Mouse (Mus musculus) gastrocnemius, postnatal 10 days (tissue): ENCODE results near the gene Tsga10ip. TPM values are rescaled to one million over a fixed set of nuclear protein-coding genes. Genes with fewer than 3 reads are reported as not detected.

Experiments
- DNase-seq: peaks from one replicate; pipeline ENCODE4 v3.0.0; 2021; ENCODE audit warnings: mixed read lengths
- long read RNA-seq, 2 experiments: library from polyadenylated mRNA; stranded (forward); transcript quantifications; one replicate each; pipeline ENCODE4 v2.0.0; 2021
- total RNA-seq, 2 experiments: library from RNA; stranded (reverse); gene quantifications; 2 replicates each; pipeline ENCODE4 v1.2.3; 2021

Tsga10ip gene
- under 1 TPM in 1 of 2 experiments, not detected in 1; 0.23 TPM for total RNA-seq
- long read RNA-seq, experiment 1: 0 reads
- long read RNA-seq, experiment 2: 0 reads

- DNase-seq: no peak
These were observed at the start of gene Tsga10ip for GRCm38 (mm10) chr19:5402293-5402692. Gene Tsga10ip (minus strand): TSS chr19:5402526.

DNA sequence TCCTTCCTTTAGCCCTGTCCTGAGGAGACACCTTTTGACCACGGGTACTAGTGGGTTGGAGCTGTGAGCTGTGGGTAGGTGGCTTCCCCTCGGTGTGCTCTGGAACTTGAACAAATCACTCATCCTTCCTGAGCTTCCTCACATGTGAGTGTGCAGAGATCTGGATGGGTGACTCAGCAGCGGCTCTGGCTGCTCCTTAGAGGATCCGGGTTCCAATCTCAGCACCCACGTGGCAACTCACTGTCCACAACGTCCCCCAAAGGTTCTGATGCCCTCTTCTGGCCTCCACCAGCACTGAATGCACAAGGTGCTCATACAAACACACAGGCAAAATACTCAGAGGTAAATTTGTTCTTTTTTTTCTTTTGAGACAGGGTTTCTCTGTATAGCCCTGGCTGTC lies 49.4 kb upstream of the Tsga10ip start:
- no peak for DNase-seq

- DNase-seq: no peak
These were observed 47.3 kb upstream of the Tsga10ip start for GRCm38 (mm10) chr19:5449673-5450072.

GRCm38 (mm10) chr19:5448354-5449150 lies 46.2 kb upstream of the Tsga10ip start:
- DNase-seq: no peak

- peak; percentile 63 for DNase-seq
These were observed 45.4 kb upstream of the Tsga10ip start, which contains the start of gene Fosl1 for GRCm38 (mm10) chr19:5447515-5448353. Gene Fosl1 (plus strand): TSS chr19:5447547.

- DNase-seq: no peak
These were observed 43.4 kb upstream of the Tsga10ip start for GRCm38 (mm10) chr19:5445747-5446146.

- no peak for DNase-seq
These were observed 42.6 kb upstream of the Tsga10ip start for GRCm38 (mm10) chr19:5444954-5445353.

DNA sequence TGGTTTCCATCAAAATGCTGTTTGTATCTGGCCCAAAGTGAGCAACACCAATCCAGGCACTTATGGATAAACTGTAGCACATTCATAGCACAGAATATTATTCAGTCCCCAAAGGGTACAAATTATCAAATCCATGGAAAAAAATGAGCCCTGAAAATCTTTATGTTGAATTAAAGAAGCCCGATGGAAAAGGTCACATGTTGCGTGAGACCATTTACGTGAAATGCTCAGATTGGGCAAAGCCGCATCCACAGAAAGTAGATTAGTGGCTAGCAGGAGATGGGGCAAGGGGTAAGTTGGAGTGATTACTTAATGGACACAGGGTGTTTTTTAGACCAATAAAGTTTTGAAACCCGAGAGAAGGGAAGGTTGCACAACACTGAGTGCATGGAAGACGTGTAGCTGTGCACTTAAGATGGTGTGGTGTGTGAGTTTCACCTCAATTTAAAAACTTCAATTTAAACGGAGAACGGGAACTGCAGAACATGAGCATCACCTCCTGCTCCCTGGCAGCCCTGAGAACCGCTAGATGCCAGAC lies 42.1 kb upstream of the Tsga10ip start:
- DNase-seq: no peak

GRCm38 (mm10) chr19:5433951-5434350 lies 31.6 kb upstream of the Tsga10ip start:
- no peak for DNase-seq

- DNase-seq: peak; percentile 46
These were observed 30.9 kb upstream of the Tsga10ip start for GRCm38 (mm10) chr19:5432992-5433852.

DNA sequence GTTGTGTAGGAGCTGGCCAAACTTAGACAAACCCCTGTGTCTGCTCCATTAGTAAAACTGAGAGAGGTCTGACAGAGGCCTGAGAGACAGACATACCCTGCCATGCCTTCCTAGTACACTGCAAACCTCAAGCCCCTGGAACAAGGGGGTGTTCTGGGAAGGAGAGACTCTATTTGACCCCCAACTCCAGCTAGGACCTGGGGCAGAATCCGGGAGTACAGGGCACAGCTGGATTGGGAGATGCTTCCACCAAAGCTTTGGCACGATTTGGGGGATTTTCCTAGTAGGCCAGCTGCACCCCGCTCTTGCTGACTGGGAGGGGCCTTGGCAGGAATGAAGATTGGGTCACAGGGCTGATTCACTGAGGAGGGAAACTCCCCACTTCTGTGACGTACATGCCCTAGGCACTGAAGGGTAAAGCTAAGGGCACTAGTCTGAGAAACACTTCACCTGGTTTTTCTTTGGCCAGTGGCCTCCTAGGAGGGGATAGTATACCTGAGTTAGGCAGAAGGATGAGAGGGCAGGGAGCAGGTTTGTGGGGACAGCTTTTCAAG lies 29.7 kb upstream of the Tsga10ip start:
- DNase-seq: no peak

DNA sequence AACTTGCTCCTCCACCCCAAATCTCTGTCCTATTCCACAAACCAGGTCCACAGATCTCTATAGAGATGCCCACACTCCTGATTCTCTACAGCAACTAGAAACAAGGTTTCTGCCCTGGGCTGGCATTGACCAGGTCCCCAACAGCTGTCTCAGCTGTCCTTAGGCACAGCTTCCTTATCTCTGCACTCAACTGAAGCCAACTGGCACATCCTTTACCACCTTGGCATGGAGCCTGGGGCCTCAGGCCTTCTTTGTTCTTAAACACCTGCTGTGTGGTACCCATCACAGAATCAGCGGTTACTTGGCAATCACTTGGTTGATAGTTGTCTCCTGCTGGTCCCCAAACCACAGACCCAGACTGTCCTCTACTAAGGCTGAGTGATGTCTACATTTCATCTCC lies 28.1 kb upstream of the Tsga10ip start:
- DNase-seq: no peak

GRCm38 (mm10) chr19:5429806-5430205 lies 27.5 kb upstream of the Tsga10ip start:
- DNase-seq: peak; percentile 80

DNA sequence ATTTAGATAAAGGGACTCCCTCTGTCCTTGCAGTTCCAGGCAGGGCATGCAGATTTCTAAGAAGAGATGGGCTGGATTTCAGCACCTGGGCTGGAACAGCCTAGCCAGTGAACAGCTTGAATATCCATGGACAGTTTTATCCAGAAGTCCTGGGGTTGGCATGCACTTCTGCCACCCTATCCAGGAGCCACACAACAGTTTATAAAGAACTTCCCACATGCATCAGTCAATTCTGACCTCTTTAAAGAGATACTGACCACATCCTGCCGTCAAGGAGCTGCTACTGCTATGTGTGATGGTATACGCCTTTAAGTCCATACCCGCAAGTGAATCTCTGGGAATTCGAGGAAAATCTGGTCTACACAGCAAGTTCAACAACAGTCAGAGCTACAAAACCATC lies 26.9 kb upstream of the Tsga10ip start:
- no peak for DNase-seq

GRCm38 (mm10) chr19:5428083-5428482 lies 25.8 kb upstream of the Tsga10ip start:
- DNase-seq: no peak

GRCm38 (mm10) chr19:5426640-5427290 lies 24.4 kb upstream of the Tsga10ip start:
- DNase-seq: no peak

- DNase-seq: no peak
These were observed 23.7 kb upstream of the Tsga10ip start for GRCm38 (mm10) chr19:5425906-5426565.

GRCm38 (mm10) chr19:5424782-5425741 lies 22.7 kb upstream of the Tsga10ip start, which contains the start of the genes Drap1 and AI837181:
Gene Drap1 (minus strand): TSS chr19:5424979.
Gene AI837181 (plus strand): TSS chr19:5425144.
- peak; percentile 97 for DNase-seq
